Mouse (Mus musculus): ENCODE measurements at regions not wholly inside any gene's neighbourhood (a gene's known extent, or its start where the extent isn't known, plus 50 kb on each side); places are given as distances from the start of the nearest gene placed in this dataset.

GRCm38 (mm10) chr12:107583151-107583720 lies 94.8 kb downstream of the 3110018I06Rik start:
- no peak for TF ChIP-seq CTCF (IDR thresholded peaks at IDR 0.05; ENCODE audit: extremely low read depth, insufficient read depth, low read length)
- TF ChIP-seq POLR2A (IDR thresholded peaks at IDR 0.05; ENCODE audit: extremely low read depth, insufficient read depth, low read length): no peak
- Histone ChIP-seq H3K4me1 (ENCODE audit: control insufficient read depth, insufficient read depth, low read length) (no peaks in the 10 kb centered on the region), H3K27ac (ENCODE audit: insufficient read depth, low read length) (no peak overlapping the region), H3K4me3 (ENCODE audit: insufficient read depth, low read length) (no peak overlapping the region)

DNA sequence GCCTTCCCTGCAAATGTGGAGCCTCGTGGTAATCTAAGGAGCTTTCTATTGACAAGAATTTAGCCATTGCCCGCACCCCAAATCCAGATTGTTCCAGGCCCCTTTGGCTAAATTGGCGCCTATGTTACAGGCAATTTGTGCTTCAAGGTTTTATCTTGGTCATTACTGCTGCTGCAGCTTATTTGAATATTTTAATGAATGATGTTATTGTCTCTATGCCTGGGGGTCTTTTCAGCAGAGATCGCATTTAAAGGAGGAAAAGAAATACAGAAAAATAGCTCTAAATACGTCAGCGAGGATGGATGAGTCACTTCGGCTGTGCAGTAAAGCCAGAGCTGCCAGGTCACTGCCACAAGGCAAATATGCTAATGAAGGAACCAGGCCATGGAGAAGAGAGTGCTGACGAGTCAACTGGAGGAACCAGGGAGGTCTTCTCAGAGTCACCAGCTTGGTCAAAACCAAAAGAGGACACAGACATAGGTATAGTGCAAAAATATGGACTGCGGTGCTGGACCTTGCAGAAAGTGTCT lies 97.3 kb downstream of the 3110018I06Rik start:
- Histone ChIP-seq H3K4me3 (ENCODE audit: insufficient read depth, low read length) (no peak overlapping the region), H3K4me1 (ENCODE audit: control insufficient read depth, insufficient read depth, low read length) (no peaks in the 10 kb centered on the region), H3K27ac (ENCODE audit: insufficient read depth, low read length) (no peak overlapping the region)
- TF ChIP-seq CTCF (IDR thresholded peaks at IDR 0.05; ENCODE audit: extremely low read depth, insufficient read depth, low read length): no peak

- Histone ChIP-seq H3K4me1 (ENCODE audit: control insufficient read depth, insufficient read depth, low read length) (no peaks in the 10 kb centered on the region), H3K4me3 (ENCODE audit: insufficient read depth, low read length) (no peak overlapping the region), H3K27ac (ENCODE audit: insufficient read depth, low read length) (no peak overlapping the region)
- TF ChIP-seq POLR2A (IDR thresholded peaks at IDR 0.05; ENCODE audit: extremely low read depth, insufficient read depth, low read length): no peak
- no peak for TF ChIP-seq CTCF (IDR thresholded peaks at IDR 0.05; ENCODE audit: extremely low read depth, insufficient read depth, low read length)
Measured at GRCm38 (mm10) chr12:107596236-107596635, 107.8 kb downstream of the 3110018I06Rik start.

DNA sequence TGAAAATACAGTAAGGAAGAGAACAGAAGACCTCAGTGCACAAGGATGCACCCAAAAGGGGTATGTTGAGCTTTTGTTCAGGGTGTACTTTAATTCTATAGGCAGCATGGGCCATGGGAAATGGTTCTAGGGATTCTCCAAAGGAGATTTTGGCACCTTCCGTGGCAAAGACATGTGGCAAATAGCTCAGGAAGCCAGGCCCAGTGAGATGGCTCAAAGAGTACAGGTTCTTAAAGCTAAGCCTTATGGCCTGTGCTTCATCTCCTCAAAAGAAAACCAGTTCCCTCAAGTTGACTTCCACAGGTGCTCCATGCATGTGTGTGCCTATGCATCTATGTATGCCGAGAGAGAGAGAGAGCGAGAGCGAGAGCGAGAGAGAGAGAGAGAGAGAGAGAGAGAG lies 112.1 kb downstream of the 3110018I06Rik start:
- TF ChIP-seq POLR2A (IDR thresholded peaks at IDR 0.05; ENCODE audit: extremely low read depth, insufficient read depth, low read length) (no peak), CTCF (IDR thresholded peaks at IDR 0.05; ENCODE audit: extremely low read depth, insufficient read depth, low read length) (no peak)
- H3K27ac ChIP-seq (ENCODE audit: insufficient read depth, low read length): no peak overlapping the region

GRCm38 (mm10) chr12:107608966-107609365 lies 120.5 kb downstream of the 3110018I06Rik start:
- Histone ChIP-seq H3K27ac (ENCODE audit: insufficient read depth, low read length) (no peak overlapping the region), H3K4me3 (ENCODE audit: insufficient read depth, low read length) (no peak overlapping the region)
- no peak for TF ChIP-seq POLR2A (IDR thresholded peaks at IDR 0.05; ENCODE audit: extremely low read depth, insufficient read depth, low read length)
- TF ChIP-seq CTCF (IDR thresholded peaks at IDR 0.05; ENCODE audit: extremely low read depth, insufficient read depth, low read length): no peak

More for the DNA sequence above, 112.1 kb downstream of the 3110018I06Rik start:
- no peaks in the 10 kb centered on the region for H3K4me1 ChIP-seq (ENCODE audit: control insufficient read depth, insufficient read depth, low read length)
- no peak overlapping the region for H3K4me3 ChIP-seq (ENCODE audit: insufficient read depth, low read length)

DNA sequence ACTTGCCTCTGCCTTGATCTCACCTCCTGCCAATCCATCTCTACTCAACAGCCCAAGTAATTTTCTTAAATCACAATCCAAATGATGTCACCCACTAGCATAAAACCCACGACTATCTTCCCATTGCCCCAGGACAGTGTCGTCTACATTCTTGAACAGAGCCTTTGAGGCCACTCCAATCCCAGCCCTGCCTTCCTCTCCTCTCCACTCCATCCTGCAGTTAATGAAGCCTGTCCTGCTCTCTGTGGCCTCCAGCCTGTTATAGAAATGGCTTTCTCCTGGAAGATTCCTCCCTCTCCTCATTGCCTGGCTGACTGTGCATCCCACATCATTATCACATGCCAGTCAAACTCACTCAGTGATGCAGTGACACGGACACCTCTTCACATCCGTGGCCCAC lies 121.6 kb downstream of the 3110018I06Rik start:
- TF ChIP-seq CTCF (IDR thresholded peaks at IDR 0.05; ENCODE audit: extremely low read depth, insufficient read depth, low read length) (no peak), POLR2A (IDR thresholded peaks at IDR 0.05; ENCODE audit: extremely low read depth, insufficient read depth, low read length) (no peak)

More at GRCm38 (mm10) chr12:107608966-107609365, 120.5 kb downstream of the 3110018I06Rik start:
- no peaks in the 10 kb centered on the region for H3K4me1 ChIP-seq (ENCODE audit: control insufficient read depth, insufficient read depth, low read length)

GRCm38 (mm10) chr12:107617212-107617994 lies 129.0 kb downstream of the 3110018I06Rik start:
- no peaks in the 10 kb centered on the region for H3K4me1 ChIP-seq (ENCODE audit: control insufficient read depth, insufficient read depth, low read length)
- H3K4me3 ChIP-seq (ENCODE audit: insufficient read depth, low read length): no peak overlapping the region
- no peak overlapping the region for H3K27ac ChIP-seq (ENCODE audit: insufficient read depth, low read length)
- no peak for TF ChIP-seq POLR2A (IDR thresholded peaks at IDR 0.05; ENCODE audit: extremely low read depth, insufficient read depth, low read length)
- TF ChIP-seq CTCF (IDR thresholded peaks at IDR 0.05; ENCODE audit: extremely low read depth, insufficient read depth, low read length): no peak

More for the DNA sequence above, 121.6 kb downstream of the 3110018I06Rik start:
- H3K4me1 ChIP-seq (ENCODE audit: control insufficient read depth, insufficient read depth, low read length): no peaks in the 10 kb centered on the region
- H3K27ac ChIP-seq (ENCODE audit: insufficient read depth, low read length): no peak overlapping the region
- no peak overlapping the region for H3K4me3 ChIP-seq (ENCODE audit: insufficient read depth, low read length)

DNA sequence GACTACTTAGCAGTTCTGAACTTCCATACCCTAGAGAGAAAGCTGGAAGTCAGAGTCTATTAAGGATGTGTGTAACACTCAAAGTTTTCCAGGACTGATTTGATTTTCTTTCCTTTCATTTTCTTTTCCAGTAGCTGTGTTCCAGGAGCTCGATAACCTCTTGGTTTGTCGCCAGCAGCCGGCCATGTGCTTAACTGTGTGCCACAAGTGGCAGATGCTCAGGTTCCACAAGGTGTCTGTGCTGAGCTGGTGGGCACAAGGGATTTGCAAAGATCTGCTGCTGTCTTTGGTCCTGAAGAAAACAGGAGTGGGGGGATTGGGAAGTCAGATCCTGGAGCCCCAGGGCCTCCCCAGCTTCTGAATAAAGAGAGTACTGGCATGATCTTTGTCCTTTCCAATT lies 136.0 kb downstream of the 3110018I06Rik start:
- Histone ChIP-seq H3K27ac (ENCODE audit: insufficient read depth, low read length) (no peak overlapping the region), H3K4me1 (ENCODE audit: control insufficient read depth, insufficient read depth, low read length) (no peaks in the 10 kb centered on the region), H3K4me3 (ENCODE audit: insufficient read depth, low read length) (no peak overlapping the region)
- TF ChIP-seq CTCF (IDR thresholded peaks at IDR 0.05; ENCODE audit: extremely low read depth, insufficient read depth, low read length) (no peak), POLR2A (IDR thresholded peaks at IDR 0.05; ENCODE audit: extremely low read depth, insufficient read depth, low read length) (no peak)

GRCm38 (mm10) chr12:107648008-107648407 lies 159.6 kb downstream of the 3110018I06Rik start:
- Histone ChIP-seq H3K27ac (ENCODE audit: insufficient read depth, low read length) (no peak overlapping the region), H3K4me3 (ENCODE audit: insufficient read depth, low read length) (no peak overlapping the region), H3K4me1 (ENCODE audit: control insufficient read depth, insufficient read depth, low read length) (no peaks in the 10 kb centered on the region)
- no peak for TF ChIP-seq POLR2A (IDR thresholded peaks at IDR 0.05; ENCODE audit: extremely low read depth, insufficient read depth, low read length)
- TF ChIP-seq CTCF (IDR thresholded peaks at IDR 0.05; ENCODE audit: extremely low read depth, insufficient read depth, low read length): no peak

Data from cortical plate, adult 2 months (tissue).